In genomic region chr14:72825549-72825948, GRCm38 (mm10) we compare ENCODE assay signal across 21 mouse cellular contexts.
DNase-seq lines count a peak whose midpoint lies in the region; ATAC-seq and TF ChIP-seq lines count a peak whose summit lies in the region.
"Had no signal": no experiment of that assay in that cellular context is flagged by ENCODE, and none has a peak within 500 bp of the region (broad histone marks: within the 10 kb centered on the region; RNA-seq: fewer than 3 reads in every experiment).

No protein-coding gene starts in this region.

- no peak overlapping the region for H3K27ac ChIP-seq in gastrocnemius, adult 2 months
- H3K27ac ChIP-seq in midbrain, embryonic 15.5 days: no peak overlapping the region
- H3K27ac ChIP-seq: hindbrain, postnatal 0 days; kidney, embryonic 15.5 days; liver, embryonic 15.5 days; midbrain, embryonic 12.5 days had no signal

- H3K27me3 ChIP-seq in midbrain, embryonic 15.5 days (replicated peaks): no peaks in the 10 kb centered on the region
- H3K27me3 ChIP-seq: kidney, embryonic 15.5 days; liver, embryonic 15.5 days; midbrain, embryonic 12.5 days had no signal

- no peak overlapping the region for H3K4me2 ChIP-seq in midbrain, embryonic 15.5 days
- H3K4me2 ChIP-seq: kidney, embryonic 15.5 days; liver, embryonic 15.5 days; midbrain, embryonic 12.5 days had no signal

- no peak for TF ChIP-seq CTCF in gastrocnemius, adult 2 months (IDR thresholded peaks at IDR 0.05)

- 69% methylated on average over 4 of the region's 4 CpGs for WGBS in midbrain, embryonic 15.5 days

- peak; percentile 63 for ATAC-seq in common myeloid progenitor, adult 5-6 weeks (replicated peaks; ENCODE audit: low read depth, poor library complexity, severe bottlenecking)
- ATAC-seq in midbrain, embryonic 15.5 days (replicated peaks): no peak
- ATAC-seq: forebrain, postnatal 0 days; hindbrain, postnatal 0 days; intestine, embryonic 16.5 days had no signal

- no peak overlapping the region for H3K4me3 ChIP-seq in gastrocnemius, adult 2 months
- H3K4me3 ChIP-seq in midbrain, embryonic 15.5 days: no peak overlapping the region
- H3K4me3 ChIP-seq: kidney, embryonic 15.5 days; liver, embryonic 15.5 days; midbrain, embryonic 12.5 days had no signal

- no peaks in the 10 kb centered on the region for H3K4me1 ChIP-seq in midbrain, embryonic 15.5 days
- H3K4me1 ChIP-seq: liver, embryonic 15.5 days; midbrain, embryonic 12.5 days had no signal

- DNase-seq in gastrocnemius, adult 2 months: peak; percentile 34
- DNase-seq in gastrocnemius, postnatal 4 days (ENCODE audit: low spot score in 2 of 2): no peak
- DNase-seq in 3134 (ENCODE audit: extremely low read depth, insufficient read length, low spot score): peak; percentile 9
- peak; percentile 19 for DNase-seq in lung, postnatal 36 days
- DNase-seq in natural killer cell, adult 2 months (ENCODE audit: low spot score in 2 of 2): no peak
- no peak for DNase-seq in embryo, embryonic 9.5 days (ENCODE audit: extremely low spot score)
- DNase-seq: adrenal gland, postnatal 14 days; cerebellum, adult 8-10 months; forebrain, postnatal 0 days; gastrocnemius, postnatal 36 days; left cerebral cortex, postnatal 4 days; liver; right cerebral cortex, postnatal 25 days; thymus, postnatal 14 days had no signal

- intact Hi-C loops in gastrocnemius, adult 2 months (cut with DNase I): no loop called here

- no peaks in the 10 kb centered on the region for H3K36me3 ChIP-seq in midbrain, embryonic 15.5 days (replicated peaks)
- H3K36me3 ChIP-seq: kidney, embryonic 15.5 days; liver, embryonic 15.5 days; midbrain, embryonic 12.5 days had no signal

- H3K9me3 ChIP-seq in midbrain, embryonic 15.5 days: no peaks in the 10 kb centered on the region
- H3K9me3 ChIP-seq: kidney, embryonic 15.5 days; liver, embryonic 15.5 days; midbrain, embryonic 12.5 days had no signal

- no peak overlapping the region for H3K9ac ChIP-seq in midbrain, embryonic 15.5 days
- H3K9ac ChIP-seq: forebrain, postnatal 0 days; kidney, embryonic 15.5 days; liver, embryonic 15.5 days; midbrain, embryonic 12.5 days had no signal

Comparison
In these comparisons a context has a peak if more than half of its experiments do, and no peak if none do; other contexts are left out.
1. DNase-seq: peak in gastrocnemius, adult 2 months (single experiment), 3134 (single experiment) and lung, postnatal 36 days (single experiment); none in gastrocnemius, postnatal 4 days (0 of 2), natural killer cell, adult 2 months (0 of 2) and embryo, embryonic 9.5 days (single experiment).